In the genomic region with DNA sequence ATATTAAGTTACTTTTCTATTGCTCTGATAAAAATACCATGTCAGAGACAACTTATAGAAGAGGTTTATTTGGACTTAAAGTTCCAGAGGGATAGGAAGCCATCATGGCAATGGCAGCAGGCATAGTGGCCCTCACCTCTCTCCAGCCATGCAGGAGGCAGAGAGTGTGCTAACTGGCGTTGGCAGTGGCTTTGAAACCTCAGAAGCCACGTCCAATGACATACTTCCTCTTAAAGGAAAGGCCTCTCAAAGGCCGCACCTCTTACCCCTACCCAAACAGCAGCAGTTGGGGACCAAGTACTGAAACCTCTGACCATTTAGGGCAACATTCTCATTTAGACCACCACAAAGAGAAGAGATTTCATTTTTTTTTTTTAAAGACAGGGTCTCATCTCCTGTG, we compare ENCODE assay signal across 13 mouse cellular contexts.
"Had no signal": no experiment of that assay in that cellular context is flagged by ENCODE, and none has a peak within 500 bp of the region (broad histone marks: within the 10 kb centered on the region; RNA-seq: fewer than 3 reads in every experiment).

No protein-coding gene starts in this region.

- ATAC-seq: liver, postnatal 0 days; lung, postnatal 0 days; midbrain, embryonic 15.5 days had no signal

- DNase-seq: kidney, adult 2 months; kidney, postnatal 10 days; kidney, postnatal 36 days; layer of hippocampus, postnatal 36 days; left cerebral cortex, postnatal 4 days; liver, postnatal 0 days; lung, embryonic 14.5 days; right cerebral cortex, adult 18-20 months; right cerebral cortex, postnatal 14 days; right cerebral cortex, postnatal 4 days; thymus, postnatal 25 days had no signal
